Mouse (Mus musculus): Measurements from ENCODE around the gene 4933406M09Rik.

The 4933406M09Rik gene

GRCm38 (mm10) chr1:134433002-134433401 is 47.3 kb downstream of the 4933406M09Rik start:
- no peak for DNase-seq (ENCODE audit: low spot score)

- no peak for DNase-seq (ENCODE audit: low spot score)
Observed at GRCm38 (mm10) chr1:134433473-134433872, 47.7 kb downstream of the 4933406M09Rik start.

GRCm38 (mm10) chr1:134435414-134435813 is 49.7 kb downstream of the 4933406M09Rik start:
- DNase-seq (ENCODE audit: low spot score): no peak

GRCm38 (mm10) chr1:134440437-134440836 is 54.7 kb downstream of the 4933406M09Rik start:
- no peak for DNase-seq (ENCODE audit: low spot score)

All from yolk sac, embryonic 10.5 days (tissue).